Mouse (Mus musculus): ENCODE data around the gene Efcab6. TPM values are rescaled to one million over a fixed set of nuclear protein-coding genes. Genes with fewer than 3 reads are reported as not detected.
"Not testable (repeated sequence)": the region's sequence is repeated elsewhere in the genome, so short reads cannot be mapped to it uniquely, and the experiment has no call there.

Gene Efcab6
- polyA plus RNA-seq (2014; fragmentation: Nextera tagmentation; extraction: Ambion mirVana), result 0.29 TPM in 1 of 2 replicates, not detected in the other

- Histone ChIP-seq H3K27ac (ENCODE audit: low read depth, low read length) (no peak within 1 kb of the TSS), H3K9ac (ENCODE audit: low read length) (0 out of 2 replicates have a peak within 1 kb of the TSS, but pooled peaks have one; percentile 36), H3K4me2 (peak within 1 kb of the TSS; percentile 63), H3K4me1 (ENCODE audit: control insufficient read depth, insufficient read depth, low read length) (peaks cover 8% of the 10 kb centered on the region), H3K36me3 (ENCODE audit: control insufficient read depth, insufficient read depth, low read length) (no peaks in the 10 kb centered on the region), H3K4me3 (ENCODE audit: low read depth, low read length) (peak within 1 kb of the TSS; percentile 33), H3K27me3 (ENCODE audit: control insufficient read depth, insufficient read depth, low read length) (peaks cover 12% of the 10 kb centered on the region), H3K9me3 (ENCODE audit: control insufficient read depth, low read length) (no peaks in the 10 kb centered on the region)
- DNase-seq (ENCODE audit: low spot score, missing footprints) (no peak), ATAC-seq (ENCODE audit: low FRiP score) (peak; percentile 64; the same call in 1 of the 2 replicates)
- 2% methylated on average over 28 of the region's 29 CpGs for WGBS
Observed at GRCm38 (mm10) chr15:84065140-84065539, at the start of gene Efcab6. TSS of gene Efcab6 (minus strand) at chr15:84065379.

GRCm38 (mm10) chr15:84113873-84114272 lies 48.7 kb upstream of the Efcab6 start:
- H3K4me2 ChIP-seq, result no peak overlapping the region
- ATAC-seq (ENCODE audit: low FRiP score), result no peak

GRCm38 (mm10) chr15:84108899-84109298 lies 43.7 kb upstream of the Efcab6 start:
- DNase-seq (ENCODE audit: low spot score, missing footprints) (peak; percentile 90), ATAC-seq (ENCODE audit: low FRiP score) (no peak)
- no peaks in the 10 kb centered on the region for H3K36me3 ChIP-seq (ENCODE audit: control insufficient read depth, insufficient read depth, low read length)
- WGBS, result 6% methylated on average over 13 of the region's 13 CpGs
- H3K4me3 ChIP-seq (ENCODE audit: low read depth, low read length), result no peak overlapping the region
- peaks cover 9% of the 10 kb centered on the region for H3K4me1 ChIP-seq (ENCODE audit: control insufficient read depth, insufficient read depth, low read length)
- no peak overlapping the region for H3K27ac ChIP-seq (ENCODE audit: low read depth, low read length)
- H3K27me3 ChIP-seq (ENCODE audit: control insufficient read depth, insufficient read depth, low read length), result peaks cover 22% of the 10 kb centered on the region
- no peaks in the 10 kb centered on the region for H3K9me3 ChIP-seq (ENCODE audit: control insufficient read depth, low read length)
- no peak overlapping the region for H3K9ac ChIP-seq (ENCODE audit: low read length)
- no peak overlapping the region for H3K4me2 ChIP-seq

More at GRCm38 (mm10) chr15:84113873-84114272, 48.7 kb upstream of the Efcab6 start:
- Histone ChIP-seq H3K4me1 (ENCODE audit: control insufficient read depth, insufficient read depth, low read length) (no peaks in the 10 kb centered on the region), H3K9me3 (ENCODE audit: control insufficient read depth, low read length) (no peaks in the 10 kb centered on the region), H3K4me3 (ENCODE audit: low read depth, low read length) (no peak overlapping the region), H3K27ac (ENCODE audit: low read depth, low read length) (no peak overlapping the region), H3K9ac (ENCODE audit: low read length) (no peak overlapping the region), H3K36me3 (ENCODE audit: control insufficient read depth, insufficient read depth, low read length) (no peaks in the 10 kb centered on the region), H3K27me3 (ENCODE audit: control insufficient read depth, insufficient read depth, low read length) (no peaks in the 10 kb centered on the region)
- WGBS, result 76% methylated on average over 6 of the region's 6 CpGs
- peak; percentile 39 for DNase-seq (ENCODE audit: low spot score, missing footprints)

- Histone ChIP-seq H3K4me2 (peak overlapping the region; percentile 80), H3K27ac (ENCODE audit: low read depth, low read length) (no peak overlapping the region), H3K4me1 (ENCODE audit: control insufficient read depth, insufficient read depth, low read length) (peaks cover 9% of the 10 kb centered on the region), H3K9me3 (ENCODE audit: control insufficient read depth, low read length) (no peaks in the 10 kb centered on the region), H3K4me3 (ENCODE audit: low read depth, low read length) (peak overlapping the region; percentile 57), H3K36me3 (ENCODE audit: control insufficient read depth, insufficient read depth, low read length) (no peaks in the 10 kb centered on the region), H3K9ac (ENCODE audit: low read length) (peak overlapping the region; percentile 55), H3K27me3 (ENCODE audit: control insufficient read depth, insufficient read depth, low read length) (peaks cover 22% of the 10 kb centered on the region)
- 12% methylated on average over 11 of the region's 12 CpGs for WGBS
- ATAC-seq (ENCODE audit: low FRiP score) (peak; percentile 34; the same call in 1 of the 2 replicates), DNase-seq (ENCODE audit: low spot score, missing footprints) (no peak)
Observed at GRCm38 (mm10) chr15:84105924-84106500, 40.8 kb upstream of the Efcab6 start.

- ATAC-seq (ENCODE audit: low FRiP score), result peak; percentile 47; the same call in 1 of the 2 replicates
- H3K27ac ChIP-seq (ENCODE audit: low read depth, low read length), result no peak within 1 kb of the TSS
Observed at GRCm38 (mm10) chr15:84105105-84105923, 40.1 kb upstream of the Efcab6 start, which contains the start of gene Sult4a1. TSS of gene Sult4a1 (minus strand) at chr15:84105754.

GRCm38 (mm10) chr15:84104626-84105025 lies 39.4 kb upstream of the Efcab6 start:
- H3K4me1 ChIP-seq (ENCODE audit: control insufficient read depth, insufficient read depth, low read length), result peaks cover 9% of the 10 kb centered on the region
- ATAC-seq (ENCODE audit: low FRiP score), result no peak
- DNase-seq (ENCODE audit: low spot score, missing footprints), result no peak
- H3K4me3 ChIP-seq (ENCODE audit: low read depth, low read length), result peak overlapping the region; percentile 57
- H3K36me3 ChIP-seq (ENCODE audit: control insufficient read depth, insufficient read depth, low read length), result no peaks in the 10 kb centered on the region
- peaks cover 22% of the 10 kb centered on the region for H3K27me3 ChIP-seq (ENCODE audit: control insufficient read depth, insufficient read depth, low read length)
- H3K9me3 ChIP-seq (ENCODE audit: control insufficient read depth, low read length), result no peaks in the 10 kb centered on the region
- WGBS, result 80% methylated on average over 7 of the region's 7 CpGs
- H3K4me2 ChIP-seq, result peak overlapping the region; percentile 80
- no peak overlapping the region for H3K27ac ChIP-seq (ENCODE audit: low read depth, low read length)
- H3K9ac ChIP-seq (ENCODE audit: low read length), result no peak overlapping the region

More at GRCm38 (mm10) chr15:84105105-84105923, 40.1 kb upstream of the Efcab6 start, which contains the start of gene Sult4a1:
- Histone ChIP-seq H3K4me3 (ENCODE audit: low read depth, low read length) (peak within 1 kb of the TSS; percentile 57), H3K36me3 (ENCODE audit: control insufficient read depth, insufficient read depth, low read length) (no peaks in the 10 kb centered on the region), H3K4me1 (ENCODE audit: control insufficient read depth, insufficient read depth, low read length) (peaks cover 9% of the 10 kb centered on the region), H3K4me2 (peak within 1 kb of the TSS; percentile 80), H3K9me3 (ENCODE audit: control insufficient read depth, low read length) (no peaks in the 10 kb centered on the region), H3K27me3 (ENCODE audit: control insufficient read depth, insufficient read depth, low read length) (peaks cover 22% of the 10 kb centered on the region), H3K9ac (ENCODE audit: low read length) (peak within 1 kb of the TSS; percentile 55)
- DNase-seq (ENCODE audit: low spot score, missing footprints), result peak; percentile 94
- under 1% methylated on average over 76 of the region's 77 CpGs for WGBS

GRCm38 (mm10) chr15:84097536-84097935 lies 32.4 kb upstream of the Efcab6 start:
- H3K27ac ChIP-seq (ENCODE audit: low read depth, low read length); H3K4me1 ChIP-seq (ENCODE audit: control insufficient read depth, insufficient read depth, low read length); H3K36me3 ChIP-seq (ENCODE audit: control insufficient read depth, insufficient read depth, low read length); H3K4me2 ChIP-seq; H3K4me3 ChIP-seq (ENCODE audit: low read depth, low read length); H3K9ac ChIP-seq (ENCODE audit: low read length); ATAC-seq (ENCODE audit: low FRiP score); H3K9me3 ChIP-seq (ENCODE audit: control insufficient read depth, low read length); H3K27me3 ChIP-seq (ENCODE audit: control insufficient read depth, insufficient read depth, low read length): not testable (repeated sequence)
- WGBS, result 83% methylated on average over 15 of the region's 15 CpGs
- peak; percentile 23 for DNase-seq (ENCODE audit: low spot score, missing footprints)

- no peak overlapping the region for H3K27ac ChIP-seq (ENCODE audit: low read depth, low read length)
- H3K9me3 ChIP-seq (ENCODE audit: control insufficient read depth, low read length), result no peaks in the 10 kb centered on the region
- H3K4me1 ChIP-seq (ENCODE audit: control insufficient read depth, insufficient read depth, low read length), result no peaks in the 10 kb centered on the region
- H3K36me3 ChIP-seq (ENCODE audit: control insufficient read depth, insufficient read depth, low read length), result no peaks in the 10 kb centered on the region
- H3K4me2 ChIP-seq, result no peak overlapping the region
- DNase-seq (ENCODE audit: low spot score, missing footprints), result no peak
- H3K27me3 ChIP-seq (ENCODE audit: control insufficient read depth, insufficient read depth, low read length), result no peaks in the 10 kb centered on the region
- 91% methylated on average over 8 of the region's 8 CpGs for WGBS
- H3K4me3 ChIP-seq (ENCODE audit: low read depth, low read length), result no peak overlapping the region
- H3K9ac ChIP-seq (ENCODE audit: low read length), result no peak overlapping the region
- no peak for ATAC-seq (ENCODE audit: low FRiP score)
Observed at GRCm38 (mm10) chr15:84096051-84096450, 30.9 kb upstream of the Efcab6 start.

- no peaks in the 10 kb centered on the region for H3K9me3 ChIP-seq (ENCODE audit: control insufficient read depth, low read length)
- no peak overlapping the region for H3K4me2 ChIP-seq
- H3K4me3 ChIP-seq (ENCODE audit: low read depth, low read length), result no peak overlapping the region
- no peaks in the 10 kb centered on the region for H3K36me3 ChIP-seq (ENCODE audit: control insufficient read depth, insufficient read depth, low read length)
- H3K27ac ChIP-seq (ENCODE audit: low read depth, low read length), result no peak overlapping the region
- no peaks in the 10 kb centered on the region for H3K4me1 ChIP-seq (ENCODE audit: control insufficient read depth, insufficient read depth, low read length)
- ATAC-seq (ENCODE audit: low FRiP score), result no peak
- DNase-seq (ENCODE audit: low spot score, missing footprints), result no peak
- no peaks in the 10 kb centered on the region for H3K27me3 ChIP-seq (ENCODE audit: control insufficient read depth, insufficient read depth, low read length)
- H3K9ac ChIP-seq (ENCODE audit: low read length), result no peak overlapping the region
- 85% methylated on average over 7 of the region's 7 CpGs for WGBS
Observed at GRCm38 (mm10) chr15:84094921-84095320, 29.7 kb upstream of the Efcab6 start.
